Mouse (Mus musculus) liver, embryonic 13.5 days (tissue): ENCODE results near the gene Ssbp1. TPM values are rescaled to one million over a fixed set of nuclear protein-coding genes. Genes with fewer than 3 reads are reported as not detected.

ENCODE experiments used
- ATAC-seq: fragments of 200-750 bp; cut with Nextera tagmentation; 2 replicates; pipeline ENCODE4 v1.8.0; 2017; ENCODE audit warnings: low read depth, mild to moderate bottlenecking, moderate number of reproducible peaks, moderate library complexity
- DNase-seq: peaks from one replicate; pipeline ENCODE4 v3.0.0; 2022
- H3K27ac ChIP-seq: fragments of 300-500 bp; sonication (generic); 2 replicates; pipeline ENCODE4 v1.5.1; 2015; ENCODE audit warnings: moderate library complexity, mild to moderate bottlenecking, inconsistent platforms
- H3K27me3 ChIP-seq: fragments of 300-500 bp; sonication (generic); 2 replicates; pipeline ENCODE4 v1.6.1; 2015; ENCODE audit warnings: mild to moderate bottlenecking, inconsistent platforms
- H3K36me3 ChIP-seq: fragments of 300-500 bp; sonication (generic); 2 replicates; pipeline ENCODE4 v1.6.1; 2015; ENCODE audit warnings: mild to moderate bottlenecking, inconsistent platforms
- H3K4me1 ChIP-seq: fragments of 300-500 bp; sonication (generic); replicated peaks from 2 replicates; pipeline ENCODE4 v1.6.1; 2015; ENCODE audit warnings: inconsistent platforms
- H3K4me2 ChIP-seq: fragments of 300-500 bp; sonication (generic); 2 replicates; pipeline ENCODE4 v1.6.1; 2015; ENCODE audit warnings: inconsistent platforms, mild to moderate bottlenecking, moderate library complexity
- H3K4me3 ChIP-seq: fragments of 300-500 bp; sonication (generic); replicated peaks from 2 replicates; pipeline ENCODE4 v1.5.1; 2015; ENCODE audit warnings: mild to moderate bottlenecking, inconsistent platforms
- H3K9ac ChIP-seq: fragments of 300-500 bp; sonication (generic); 2 replicates; pipeline ENCODE4 v1.6.1; 2015; ENCODE audit warnings: mild to moderate bottlenecking, inconsistent platforms
- H3K9me3 ChIP-seq: fragments of 300-500 bp; sonication (generic); replicated peaks from 2 replicates; pipeline ENCODE4 v1.6.1; 2016; ENCODE audit warnings: inconsistent platforms
- WGBS: fragments of 180-500 bp; shearing (Covaris S2); methylation state at CpG from one replicate; pipeline ENCODE4 v1.1.7; 2015; ENCODE audit not compliant: insufficient replicate concordance; 5-methylcytosine and 5-hydroxymethylcytosine counted together
- polyA plus RNA-seq: library from polyadenylated mRNA; unstranded; fragments of >200 nt; fragmentation: Nextera tagmentation; extraction: Ambion mirVana; gene quantifications from 2 replicates; pipeline ENCODE4 v1.2.1, GENCODE M21; 2015

The Ssbp1 gene
- 94.1 and 106 TPM in 2 replicates for polyA plus RNA-seq

- Histone ChIP-seq H3K9ac (peak within 1 kb of the TSS; percentile 80), H3K27ac (peak within 1 kb of the TSS; percentile 86), H3K36me3 (peaks cover 26% of the 10 kb centered on the region), H3K4me3 (peak within 1 kb of the TSS; percentile 83), H3K27me3 (no peaks in the 10 kb centered on the region), H3K9me3 (no peaks in the 10 kb centered on the region), H3K4me2 (peak within 1 kb of the TSS; percentile 74), H3K4me1 (peaks cover 10% of the 10 kb centered on the region)
- DNase-seq (peak; percentile 86), ATAC-seq (peak; percentile 96)
- under 1% methylated on average over 54 of the region's 54 CpGs for WGBS
Observed at GRCm38 (mm10) chr6:40470916-40471719, at the start of gene Ssbp1. TSS of gene Ssbp1 (plus strand) at chr6:40471352.

GRCm38 (mm10) chr6:40423013-40423412 is 48.1 kb upstream of the Ssbp1 start:
- H3K36me3 ChIP-seq, result no peaks in the 10 kb centered on the region
- no peak overlapping the region for H3K9ac ChIP-seq
- no peaks in the 10 kb centered on the region for H3K27me3 ChIP-seq
- 55% methylated on average over 1 of the region's 1 CpGs for WGBS
- ATAC-seq, result no peak
- no peak overlapping the region for H3K4me3 ChIP-seq
- no peaks in the 10 kb centered on the region for H3K4me1 ChIP-seq
- no peaks in the 10 kb centered on the region for H3K9me3 ChIP-seq
- no peak for DNase-seq
- no peak overlapping the region for H3K4me2 ChIP-seq
- H3K27ac ChIP-seq, result no peak overlapping the region

GRCm38 (mm10) chr6:40423774-40424173 is 47.4 kb upstream of the Ssbp1 start:
- WGBS, result 52% methylated on average over 1 of the region's 1 CpGs
- no peak for DNase-seq

GRCm38 (mm10) chr6:40427441-40427840 is 43.7 kb upstream of the Ssbp1 start:
- WGBS, result 58% methylated on average over 7 of the region's 7 CpGs
- ATAC-seq (no peak), DNase-seq (no peak)
- Histone ChIP-seq H3K9me3 (no peaks in the 10 kb centered on the region), H3K4me2 (no peak overlapping the region), H3K9ac (no peak overlapping the region), H3K4me3 (no peak overlapping the region), H3K4me1 (peaks cover 6% of the 10 kb centered on the region; the same call in 1 of the 2 replicates), H3K36me3 (no peaks in the 10 kb centered on the region), H3K27ac (no peak overlapping the region), H3K27me3 (no peaks in the 10 kb centered on the region)

More at GRCm38 (mm10) chr6:40423774-40424173, 47.4 kb upstream of the Ssbp1 start:
- Histone ChIP-seq H3K27ac (no peak overlapping the region), H3K9ac (no peak overlapping the region), H3K36me3 (no peaks in the 10 kb centered on the region), H3K9me3 (no peaks in the 10 kb centered on the region), H3K4me1 (no peaks in the 10 kb centered on the region), H3K4me2 (no peak overlapping the region), H3K27me3 (no peaks in the 10 kb centered on the region), H3K4me3 (no peak overlapping the region)
- no peak for ATAC-seq

GRCm38 (mm10) chr6:40428696-40429095 is 42.5 kb upstream of the Ssbp1 start:
- DNase-seq (no peak), ATAC-seq (no peak)
- H3K4me2 ChIP-seq, result no peak overlapping the region
- no peaks in the 10 kb centered on the region for H3K36me3 ChIP-seq
- WGBS, result 54% methylated on average over 3 of the region's 3 CpGs
- H3K4me3 ChIP-seq, result no peak overlapping the region
- peaks cover 4% of the 10 kb centered on the region for H3K27me3 ChIP-seq
- no peak overlapping the region for H3K27ac ChIP-seq
- H3K9ac ChIP-seq, result no peak overlapping the region
- peaks cover 6% of the 10 kb centered on the region; the same call in 1 of the 2 replicates for H3K4me1 ChIP-seq
- no peaks in the 10 kb centered on the region for H3K9me3 ChIP-seq

GRCm38 (mm10) chr6:40429521-40429931 is 41.6 kb upstream of the Ssbp1 start:
- WGBS, result 63% methylated on average over 4 of the region's 4 CpGs
- DNase-seq, result no peak
- Histone ChIP-seq H3K9ac (no peak overlapping the region), H3K9me3 (no peaks in the 10 kb centered on the region), H3K4me2 (no peak overlapping the region), H3K36me3 (no peaks in the 10 kb centered on the region), H3K4me1 (peaks cover 6% of the 10 kb centered on the region; the same call in 1 of the 2 replicates), H3K27me3 (peaks cover 12% of the 10 kb centered on the region), H3K4me3 (no peak overlapping the region), H3K27ac (no peak overlapping the region)
- no peak for ATAC-seq

GRCm38 (mm10) chr6:40430251-40430650 is 40.9 kb upstream of the Ssbp1 start:
- ATAC-seq (no peak), DNase-seq (no peak)
- no peak overlapping the region for H3K9ac ChIP-seq
- no peak overlapping the region for H3K27ac ChIP-seq
- 50% methylated on average over 3 of the region's 3 CpGs for WGBS
- H3K36me3 ChIP-seq, result no peaks in the 10 kb centered on the region
- no peak overlapping the region for H3K4me2 ChIP-seq
- peaks cover 20% of the 10 kb centered on the region for H3K27me3 ChIP-seq
- H3K4me1 ChIP-seq, result peaks cover 12% of the 10 kb centered on the region
- no peaks in the 10 kb centered on the region for H3K9me3 ChIP-seq
- H3K4me3 ChIP-seq, result no peak overlapping the region

- WGBS, result 54% methylated on average over 3 of the region's 3 CpGs
- ATAC-seq, result no peak
Observed at GRCm38 (mm10) chr6:40430878-40431277, 40.3 kb upstream of the Ssbp1 start.

GRCm38 (mm10) chr6:40431356-40431755 is 39.8 kb upstream of the Ssbp1 start:
- no peak for ATAC-seq
- no peaks in the 10 kb centered on the region for H3K36me3 ChIP-seq
- no peak overlapping the region for H3K9ac ChIP-seq
- H3K4me3 ChIP-seq, result no peak overlapping the region
- WGBS, result 28% methylated on average over 4 of the region's 4 CpGs
- H3K27ac ChIP-seq, result no peak overlapping the region
- no peak overlapping the region for H3K4me2 ChIP-seq
- DNase-seq, result no peak
- H3K4me1 ChIP-seq, result peaks cover 22% of the 10 kb centered on the region
- H3K9me3 ChIP-seq, result no peaks in the 10 kb centered on the region
- H3K27me3 ChIP-seq, result peaks cover 31% of the 10 kb centered on the region

More at GRCm38 (mm10) chr6:40430878-40431277, 40.3 kb upstream of the Ssbp1 start:
- peaks cover 26% of the 10 kb centered on the region for H3K27me3 ChIP-seq
- peaks cover 18% of the 10 kb centered on the region for H3K4me1 ChIP-seq
- no peak for DNase-seq
- H3K4me2 ChIP-seq, result no peak overlapping the region
- no peaks in the 10 kb centered on the region for H3K9me3 ChIP-seq
- no peak overlapping the region for H3K9ac ChIP-seq
- H3K27ac ChIP-seq, result no peak overlapping the region
- no peaks in the 10 kb centered on the region for H3K36me3 ChIP-seq
- H3K4me3 ChIP-seq, result no peak overlapping the region

GRCm38 (mm10) chr6:40431812-40432211 is 39.3 kb upstream of the Ssbp1 start:
- H3K4me3 ChIP-seq, result no peak overlapping the region
- no peak overlapping the region for H3K4me2 ChIP-seq
- H3K27me3 ChIP-seq, result peaks cover 34% of the 10 kb centered on the region
- no peaks in the 10 kb centered on the region for H3K36me3 ChIP-seq
- no peaks in the 10 kb centered on the region for H3K9me3 ChIP-seq
- peaks cover 24% of the 10 kb centered on the region for H3K4me1 ChIP-seq
- ATAC-seq (no peak), DNase-seq (no peak)
- H3K9ac ChIP-seq, result no peak overlapping the region
- no peak overlapping the region for H3K27ac ChIP-seq

- Histone ChIP-seq H3K36me3 (no peaks in the 10 kb centered on the region), H3K4me2 (no peak overlapping the region), H3K4me3 (no peak overlapping the region), H3K27ac (no peak overlapping the region), H3K4me1 (peaks cover 24% of the 10 kb centered on the region), H3K27me3 (peaks cover 41% of the 10 kb centered on the region), H3K9me3 (no peaks in the 10 kb centered on the region), H3K9ac (no peak overlapping the region)
- WGBS, result 59% methylated on average over 17 of the region's 17 CpGs
- no peak for DNase-seq
- ATAC-seq, result no peak
Observed at GRCm38 (mm10) chr6:40432346-40433275, 38.5 kb upstream of the Ssbp1 start.
